Mouse (Mus musculus) liver, embryonic 11.5 days (tissue): ENCODE measurements around the gene Lhpp. TPM values are rescaled to one million over a fixed set of nuclear protein-coding genes. Genes with fewer than 3 reads are reported as not detected.
A peak's percentile ranks its signal among the peaks of the same experiment; 100 is the strongest.

Experiments
- ATAC-seq: fragments of 200-750 bp; cut with Nextera tagmentation; replicated peaks from 2 replicates; pipeline ENCODE4 v1.8.0; 2017; ENCODE audit warnings: moderate number of reproducible peaks, mild to moderate bottlenecking, moderate TSS enrichment, moderate library complexity; ENCODE audit not compliant: low FRiP score
- DNase-seq: peaks from one replicate; pipeline ENCODE4 v3.0.0-alpha.2; 2017; ENCODE audit warnings: low spot score
- H3K27ac ChIP-seq: fragments of 300-500 bp; sonication (generic); 2 replicates; pipeline ENCODE4 v1.5.1; 2014; ENCODE audit warnings: mild to moderate bottlenecking, low read depth, low read length, control low read depth
- H3K27me3 ChIP-seq: fragments of 300-500 bp; sonication (generic); replicated peaks from 2 replicates; pipeline ENCODE4 v1.6.1; 2014; ENCODE audit warnings: low read length, mixed read lengths; ENCODE audit not compliant: control insufficient read depth, insufficient read depth
- H3K36me3 ChIP-seq: fragments of 300-500 bp; sonication (generic); 2 replicates; pipeline ENCODE4 v1.6.1; 2014; ENCODE audit warnings: mild to moderate bottlenecking, low read length, moderate library complexity, mixed read lengths; ENCODE audit not compliant: control insufficient read depth, insufficient read depth
- H3K4me1 ChIP-seq: fragments of 300-500 bp; sonication (generic); replicated peaks from 2 replicates; pipeline ENCODE4 v1.6.1; 2014; ENCODE audit warnings: low read length, mixed read lengths; ENCODE audit not compliant: control insufficient read depth, insufficient read depth
- H3K4me2 ChIP-seq: fragments of 300-500 bp; sonication (generic); 2 replicates; pipeline ENCODE4 v1.6.1; 2014; ENCODE audit warnings: mild to moderate bottlenecking, control low read depth, moderate library complexity
- H3K4me3 ChIP-seq: fragments of 300-500 bp; sonication (generic); 2 replicates; pipeline ENCODE4 v1.5.1; 2014; ENCODE audit warnings: low read depth, low read length, control low read depth
- H3K9ac ChIP-seq: fragments of 300-500 bp; sonication (generic); 2 replicates; pipeline ENCODE4 v1.6.1; 2014; ENCODE audit warnings: low read depth, low read length, control low read depth
- H3K9me3 ChIP-seq: fragments of 300-500 bp; sonication (generic); 2 replicates; pipeline ENCODE4 v1.6.1; 2016; ENCODE audit warnings: low read length, inconsistent platforms, mixed read lengths; ENCODE audit not compliant: control insufficient read depth
- WGBS: fragments of 180-500 bp; shearing (Covaris S2); extraction: QIAGEN DNeasy Blood & Tissue Kit; methylation state at CpG from one replicate; pipeline ENCODE4 v1.1.7; 2014; 5-methylcytosine and 5-hydroxymethylcytosine counted together
- polyA plus RNA-seq: library from polyadenylated mRNA; unstranded; fragments of >200 nt; fragmentation: Nextera tagmentation; extraction: Ambion mirVana; gene quantifications from 2 replicates; pipeline ENCODE4 v1.2.1, GENCODE M21; 2014

Lhpp gene
- polyA plus RNA-seq, 1 experiment from 2014 or later = 15.8 TPM

- Histone ChIP-seq H3K9ac (no peak overlapping the region), H3K27ac (no peak overlapping the region), H3K4me2 (no peak overlapping the region), H3K4me1 (no peaks in the 10 kb centered on the region), H3K9me3 (no peaks in the 10 kb centered on the region), H3K27me3 (no peaks in the 10 kb centered on the region), H3K36me3 (no peaks in the 10 kb centered on the region), H3K4me3 (no peak overlapping the region)
- 61% methylated on average over 7 of the region's 7 CpGs for WGBS
- ATAC-seq (peak; percentile 53), DNase-seq (no peak)
Measured at GRCm38 (mm10) chr7:132672481-132672959, 62.1 kb downstream of the Lhpp start.

DNA sequence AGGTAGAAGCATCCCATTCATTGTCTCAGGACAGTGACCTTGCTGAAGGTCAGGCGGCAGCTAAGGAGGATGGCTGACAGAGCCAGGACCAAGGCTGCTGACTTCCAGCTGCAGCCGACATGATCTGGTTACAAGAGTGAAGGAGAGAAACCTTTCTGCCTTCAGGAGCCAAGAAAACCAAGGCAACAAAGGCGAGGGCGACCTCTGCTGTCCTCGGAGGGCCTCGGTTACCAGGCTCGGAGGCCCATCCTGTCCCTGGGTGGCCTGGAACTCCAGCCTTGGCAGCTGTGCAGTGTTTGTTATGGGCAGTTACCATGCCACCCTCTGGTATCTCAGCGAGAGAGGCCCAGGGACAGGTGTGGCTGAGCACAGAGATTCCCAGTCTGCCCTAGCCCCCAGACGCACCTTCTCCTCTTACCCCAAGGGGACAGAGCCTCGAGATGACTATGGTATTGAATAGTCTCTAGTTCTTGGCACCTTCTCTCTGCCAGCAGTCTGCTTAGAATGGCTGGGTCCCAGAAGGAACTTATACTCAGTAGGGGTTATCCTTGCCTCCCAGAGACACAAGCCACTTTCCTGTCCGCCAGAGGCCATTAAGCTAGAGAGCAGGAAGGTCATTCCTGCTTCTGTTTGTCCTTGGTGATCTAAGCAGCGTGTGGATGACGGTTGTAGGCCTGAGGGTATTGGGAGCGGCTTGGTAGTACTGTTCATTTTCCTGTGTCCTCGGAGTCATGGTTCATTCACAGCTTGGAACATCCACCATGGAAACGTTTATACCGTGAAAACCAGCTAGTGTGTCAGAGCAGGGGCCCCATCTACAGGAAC, 63.7 kb downstream of the Lhpp start:
- H3K4me2 ChIP-seq = no peak overlapping the region
- no peaks in the 10 kb centered on the region for H3K4me1 ChIP-seq
- H3K36me3 ChIP-seq = no peaks in the 10 kb centered on the region
- ATAC-seq (no peak), DNase-seq (no peak)
- 67% methylated on average over 17 of the region's 17 CpGs for WGBS
- no peaks in the 10 kb centered on the region for H3K27me3 ChIP-seq
- H3K4me3 ChIP-seq = no peak overlapping the region
- H3K27ac ChIP-seq = no peak overlapping the region
- H3K9me3 ChIP-seq = no peaks in the 10 kb centered on the region
- H3K9ac ChIP-seq = no peak overlapping the region

- ATAC-seq = no peak
- Histone ChIP-seq H3K4me2 (no peak overlapping the region), H3K4me3 (no peak overlapping the region), H3K27ac (no peak overlapping the region), H3K36me3 (no peaks in the 10 kb centered on the region), H3K9me3 (no peaks in the 10 kb centered on the region), H3K9ac (no peak overlapping the region), H3K4me1 (0 out of 2 replicates have a peak, but pooled peaks cover 2% of the 10 kb centered on the region), H3K27me3 (no peaks in the 10 kb centered on the region)
- 69% methylated on average over 2 of the region's 2 CpGs for WGBS
- no peak for DNase-seq
Measured at GRCm38 (mm10) chr7:132675922-132676321, 65.5 kb downstream of the Lhpp start.

DNA sequence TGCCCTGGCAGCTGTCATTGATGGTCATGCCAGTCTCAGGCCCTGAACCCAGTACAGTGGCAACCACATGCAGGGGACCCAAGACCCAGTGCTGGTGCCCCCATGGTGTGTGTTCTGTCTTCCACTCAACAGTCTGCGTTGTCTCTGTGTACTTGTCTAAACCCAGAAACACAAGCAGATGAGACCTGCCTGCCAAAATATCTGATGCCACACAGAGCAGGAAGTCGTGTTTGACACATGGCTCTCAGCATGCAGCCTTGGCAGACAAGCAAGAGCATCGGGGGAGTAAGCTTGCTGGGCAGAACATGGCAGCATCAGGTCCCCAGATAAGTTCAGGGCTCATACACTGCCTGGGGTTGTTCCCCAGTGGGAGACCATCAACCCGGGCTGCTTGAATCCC, 68.7 kb downstream of the Lhpp start:
- no peak for ATAC-seq
- DNase-seq = no peak
- no peak overlapping the region for H3K27ac ChIP-seq
- H3K9ac ChIP-seq = no peak overlapping the region
- H3K4me1 ChIP-seq = 0 out of 2 replicates have a peak, but pooled peaks cover 2% of the 10 kb centered on the region
- H3K36me3 ChIP-seq = no peaks in the 10 kb centered on the region
- H3K4me3 ChIP-seq = no peak overlapping the region
- no peaks in the 10 kb centered on the region for H3K27me3 ChIP-seq
- no peaks in the 10 kb centered on the region for H3K9me3 ChIP-seq
- 69% methylated on average over 4 of the region's 4 CpGs for WGBS
- no peak overlapping the region for H3K4me2 ChIP-seq

GRCm38 (mm10) chr7:132679549-132679948, 69.1 kb downstream of the Lhpp start:
- no peak overlapping the region for H3K4me2 ChIP-seq
- H3K9me3 ChIP-seq = no peaks in the 10 kb centered on the region
- no peak overlapping the region for H3K27ac ChIP-seq
- H3K36me3 ChIP-seq = no peaks in the 10 kb centered on the region
- H3K4me3 ChIP-seq = no peak overlapping the region
- no peak for ATAC-seq
- whole genome bisulfite sequencing = 54% methylated on average over 6 of the region's 6 CpGs
- no peak for DNase-seq
- H3K4me1 ChIP-seq = 0 out of 2 replicates have a peak, but pooled peaks cover 2% of the 10 kb centered on the region
- no peaks in the 10 kb centered on the region for H3K27me3 ChIP-seq
- H3K9ac ChIP-seq = no peak overlapping the region

DNA sequence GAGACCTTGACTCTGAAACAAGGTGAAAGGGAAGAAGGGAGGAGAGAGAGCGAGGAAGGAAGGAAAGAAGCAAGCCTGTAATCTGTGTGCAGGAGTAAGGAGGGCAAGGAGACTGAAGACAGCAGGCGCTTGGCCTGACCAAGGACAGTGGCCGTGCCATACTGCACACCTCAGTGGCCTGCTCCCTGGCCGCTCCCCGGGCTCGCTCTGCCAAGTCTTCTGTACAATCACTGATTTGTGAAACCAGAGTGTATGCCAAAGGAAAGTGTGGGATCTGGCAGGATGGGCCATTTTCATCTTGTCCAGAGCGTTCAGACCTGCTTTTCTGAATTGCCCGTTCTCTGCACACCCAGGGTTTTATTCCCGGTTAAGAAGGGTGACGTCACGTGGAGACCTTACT, 70.9 kb downstream of the Lhpp start:
- Histone ChIP-seq H3K27ac (no peak overlapping the region), H3K27me3 (no peaks in the 10 kb centered on the region), H3K4me2 (no peak overlapping the region), H3K4me3 (no peak overlapping the region), H3K9ac (no peak overlapping the region), H3K4me1 (peaks cover 7% of the 10 kb centered on the region; the same call in 1 of the 2 replicates), H3K9me3 (no peaks in the 10 kb centered on the region), H3K36me3 (no peaks in the 10 kb centered on the region)
- WGBS = 85% methylated on average over 11 of the region's 11 CpGs
- ATAC-seq (no peak), DNase-seq (no peak)

DNA sequence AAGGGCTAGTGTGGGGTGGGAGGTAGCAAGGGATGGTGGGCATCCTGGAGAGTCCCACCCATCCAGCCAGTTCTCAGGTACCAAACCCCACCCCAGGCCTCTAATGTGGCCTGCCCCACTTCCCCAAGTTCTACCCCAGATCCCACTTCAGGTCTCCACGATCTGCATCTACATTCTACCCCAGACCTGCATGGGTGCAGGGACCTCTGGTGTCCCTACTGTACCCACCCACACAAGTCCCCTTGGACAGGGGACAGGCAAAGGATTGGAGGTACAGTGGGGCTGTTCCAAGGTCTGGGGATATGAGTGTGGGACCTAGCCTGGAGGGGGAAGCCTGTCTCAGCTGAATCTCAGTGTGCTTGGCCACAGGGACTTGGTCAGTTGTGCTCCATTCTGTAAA, 71.4 kb downstream of the Lhpp start:
- H3K36me3 ChIP-seq = no peaks in the 10 kb centered on the region
- ATAC-seq (no peak), DNase-seq (no peak)
- H3K4me2 ChIP-seq = no peak overlapping the region
- no peaks in the 10 kb centered on the region for H3K27me3 ChIP-seq
- no peak overlapping the region for H3K27ac ChIP-seq
- H3K4me1 ChIP-seq = peaks cover 11% of the 10 kb centered on the region
- no peak overlapping the region for H3K9ac ChIP-seq
- WGBS = 80% methylated on average over 1 of the region's 1 CpGs
- no peaks in the 10 kb centered on the region for H3K9me3 ChIP-seq
- H3K4me3 ChIP-seq = no peak overlapping the region

DNA sequence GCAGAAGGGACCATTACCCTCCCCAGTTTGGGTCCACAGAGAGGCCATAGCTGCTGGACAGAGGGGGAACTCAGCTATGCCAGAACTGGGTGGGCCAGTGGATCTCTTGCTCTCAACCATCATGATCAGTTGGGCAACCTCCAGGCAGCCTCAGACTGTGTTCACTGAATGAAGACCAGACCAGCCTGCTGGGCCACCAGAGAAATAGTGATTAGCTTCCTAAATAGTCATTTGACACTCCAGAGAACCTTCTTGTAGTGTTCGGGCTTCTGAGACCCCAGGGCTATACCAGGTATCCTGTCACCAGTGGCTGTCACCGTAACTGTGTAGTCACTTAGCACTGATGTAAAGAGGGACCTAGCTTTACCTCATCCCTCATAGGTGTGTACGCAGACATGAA, 71.9 kb downstream of the Lhpp start:
- H3K9ac ChIP-seq = no peak overlapping the region
- H3K4me1 ChIP-seq = peaks cover 15% of the 10 kb centered on the region
- no peaks in the 10 kb centered on the region for H3K36me3 ChIP-seq
- no peaks in the 10 kb centered on the region for H3K9me3 ChIP-seq
- ATAC-seq = no peak
- H3K4me3 ChIP-seq = no peak overlapping the region
- no peak overlapping the region for H3K27ac ChIP-seq
- 84% methylated on average over 3 of the region's 3 CpGs for WGBS
- H3K27me3 ChIP-seq = no peaks in the 10 kb centered on the region
- no peak for DNase-seq
- H3K4me2 ChIP-seq = no peak overlapping the region

DNA sequence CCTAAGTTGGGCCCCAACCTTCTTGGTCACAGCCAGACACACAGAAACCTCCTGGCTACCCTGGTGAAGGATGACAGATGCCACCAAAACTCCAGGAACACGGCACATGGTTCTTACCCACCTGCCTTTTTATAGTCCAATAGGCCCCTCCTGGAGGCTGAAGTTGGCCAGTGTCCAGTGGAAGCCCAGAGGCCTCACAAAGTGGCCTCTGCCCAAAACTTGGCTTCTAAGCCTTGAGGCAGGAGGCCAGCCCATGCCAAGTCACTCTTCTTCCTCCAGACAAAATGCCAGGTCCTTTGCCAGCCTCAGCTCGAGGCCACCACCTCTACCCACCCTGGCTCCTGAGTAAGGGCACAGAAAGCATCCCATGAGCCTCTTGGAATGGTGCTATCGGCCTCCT, 72.5 kb downstream of the Lhpp start:
- Histone ChIP-seq H3K9ac (no peak overlapping the region), H3K4me2 (no peak overlapping the region), H3K4me3 (no peak overlapping the region), H3K9me3 (no peaks in the 10 kb centered on the region), H3K27me3 (no peaks in the 10 kb centered on the region), H3K36me3 (no peaks in the 10 kb centered on the region), H3K4me1 (peaks cover 19% of the 10 kb centered on the region), H3K27ac (no peak overlapping the region)
- WGBS = 86% methylated on average over 3 of the region's 3 CpGs
- no peak for ATAC-seq
- DNase-seq = no peak
